27 mouse cellular contexts compared by ENCODE assay signal in genomic region chr10:56912711-56913110, GRCm38 (mm10).
DNase-seq lines count a peak whose midpoint lies in the region; ATAC-seq and TF ChIP-seq lines count a peak whose summit lies in the region.
"Had no signal": no experiment of that assay in that cellular context is flagged by ENCODE, and none has a peak within 500 bp of the region (broad histone marks: within the 10 kb centered on the region; RNA-seq: fewer than 3 reads in every experiment).

No protein-coding gene starts in this region.

- H3K9ac ChIP-seq in midbrain, embryonic 15.5 days, result no peak overlapping the region
- H3K9ac ChIP-seq: embryonic facial prominence, embryonic 12.5 days; forebrain, embryonic 13.5 days; forebrain, embryonic 15.5 days; forebrain, postnatal 0 days had no signal

- H3K36me3 ChIP-seq in midbrain, embryonic 15.5 days (replicated peaks), result no peaks in the 10 kb centered on the region
- H3K36me3 ChIP-seq: embryonic facial prominence, embryonic 10.5 days; embryonic facial prominence, embryonic 12.5 days; forebrain, embryonic 15.5 days; G1E had no signal

- TF ChIP-seq CTCF in gastrocnemius, adult 2 months (IDR thresholded peaks at IDR 0.05), result no peak

- no peaks in the 10 kb centered on the region for H3K4me1 ChIP-seq in midbrain, embryonic 15.5 days
- H3K4me1 ChIP-seq: forebrain, embryonic 15.5 days had no signal

- peak; percentile 2 for DNase-seq in c-Kit-positive CD71-negative TER-119-negative erythroid progenitor cells, embryonic 14.5 days (ENCODE audit: low read depth)
- no peak for DNase-seq in heart, postnatal 4 days
- no peak for DNase-seq in gastrocnemius, adult 2 months
- DNase-seq in frontal cortex, postnatal 10 days (ENCODE audit: low spot score in 2 of 2), result no peak
- DNase-seq: adrenal gland, adult 8-10 months; adrenal gland, postnatal 14 days; adrenal gland, postnatal 36 days; B cell, adult 2 months; cerebellum, adult 11 months; cerebellum, adult 18-20 months; cerebellum, adult 8-10 months; cerebellum, adult 9-11 months; cerebellum, postnatal 14 days; cerebellum, postnatal 36 days; forebrain, postnatal 0 days had no signal

- H3K9me3 ChIP-seq in midbrain, embryonic 15.5 days, result no peaks in the 10 kb centered on the region
- H3K9me3 ChIP-seq: embryonic facial prominence, embryonic 10.5 days; embryonic facial prominence, embryonic 12.5 days; forebrain, embryonic 13.5 days; forebrain, embryonic 15.5 days; G1E had no signal

- peak; percentile 95 for ATAC-seq in granulocyte monocyte progenitor cell, adult 5-6 weeks (replicated peaks; ENCODE audit: poor library complexity, severe bottlenecking)
- ATAC-seq in megakaryocyte, adult 5-6 weeks (ENCODE audit: poor library complexity, severe bottlenecking), result peak; percentile 80
- ATAC-seq in midbrain, embryonic 15.5 days (replicated peaks), result no peak
- ATAC-seq: activated CD4-positive, CD25-positive, alpha-beta regulatory T cell, adult 4 months; CD4-positive, CD25-positive, alpha-beta regulatory T cell, adult 4 months; forebrain, embryonic 13.5 days; forebrain, embryonic 15.5 days; forebrain, postnatal 0 days; Patski had no signal

- H3K27ac ChIP-seq in midbrain, embryonic 15.5 days, result no peak overlapping the region
- H3K27ac ChIP-seq in gastrocnemius, adult 2 months, result no peak overlapping the region
- H3K27ac ChIP-seq: embryonic facial prominence, embryonic 10.5 days; embryonic facial prominence, embryonic 12.5 days; forebrain, embryonic 13.5 days; forebrain, embryonic 15.5 days had no signal

- H3K4me2 ChIP-seq in midbrain, embryonic 15.5 days, result no peak overlapping the region
- H3K4me2 ChIP-seq: embryonic facial prominence, embryonic 12.5 days; forebrain, embryonic 13.5 days; forebrain, embryonic 15.5 days had no signal

- 92% methylated on average over 1 of the region's 1 CpGs for WGBS in midbrain, embryonic 15.5 days

- no peaks in the 10 kb centered on the region for H3K27me3 ChIP-seq in midbrain, embryonic 15.5 days (replicated peaks)
- H3K27me3 ChIP-seq: CH12.LX; embryonic facial prominence, embryonic 12.5 days; forebrain, embryonic 13.5 days; forebrain, embryonic 15.5 days; Patski had no signal

- H3K4me3 ChIP-seq in midbrain, embryonic 15.5 days, result no peak overlapping the region
- no peak overlapping the region for H3K4me3 ChIP-seq in gastrocnemius, adult 2 months
- H3K4me3 ChIP-seq: embryonic facial prominence, embryonic 10.5 days; embryonic facial prominence, embryonic 12.5 days; forebrain, embryonic 13.5 days; forebrain, embryonic 15.5 days had no signal

- intact Hi-C loops in gastrocnemius, adult 2 months (cut with DNase I), result no loop called here
